Mouse (Mus musculus) retina, adult 2 months (tissue): ENCODE results near the gene Srsf2.
A peak's percentile ranks its signal among the peaks of the same experiment; 100 is the strongest.
"Not testable (repeated sequence)": the region's sequence is repeated elsewhere in the genome, so short reads cannot be mapped to it uniquely, and the experiment has no call there.

ENCODE experiments used
- DNase-seq: peaks from one replicate; pipeline ENCODE4 v3.0.0-alpha.2; 2012; ENCODE audit warnings: low read depth, low spot score

The Srsf2 gene

DNA sequence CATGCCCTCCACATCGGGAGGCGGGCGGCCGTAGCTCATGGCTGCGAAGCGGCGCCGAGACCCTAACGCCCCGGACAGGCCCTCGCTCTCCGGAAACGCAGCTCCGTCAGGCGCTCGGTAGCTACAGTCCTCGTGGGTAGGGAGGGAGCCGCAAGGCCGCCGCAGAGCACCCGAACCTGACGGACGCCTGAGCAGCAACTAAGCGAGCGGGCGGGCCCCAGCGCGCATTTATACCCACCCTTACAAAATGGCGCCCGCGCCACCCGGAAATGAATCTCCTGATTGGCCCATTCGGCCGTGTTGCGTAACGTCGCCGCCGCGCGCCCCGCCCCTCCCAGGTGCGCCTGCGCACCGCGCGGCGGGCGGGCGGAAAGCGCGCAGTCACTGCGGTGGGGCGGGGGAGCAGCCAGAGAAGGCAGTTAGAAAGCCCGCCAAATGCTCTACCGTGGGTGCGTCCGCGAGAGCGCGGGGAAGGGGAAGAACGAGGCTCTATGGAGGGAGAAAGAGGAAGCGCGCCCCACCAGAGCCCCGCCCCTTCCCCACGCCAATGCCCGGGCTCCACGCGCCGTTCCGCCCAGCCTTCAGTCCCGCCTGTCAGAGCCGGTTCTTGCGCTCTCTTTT lies at the start of gene Srsf2:
Gene Srsf2, minus strand, starts transcription at position 204 of the 621 bp plus-strand sequence.
- DNase-seq, result peak; percentile 93

DNA sequence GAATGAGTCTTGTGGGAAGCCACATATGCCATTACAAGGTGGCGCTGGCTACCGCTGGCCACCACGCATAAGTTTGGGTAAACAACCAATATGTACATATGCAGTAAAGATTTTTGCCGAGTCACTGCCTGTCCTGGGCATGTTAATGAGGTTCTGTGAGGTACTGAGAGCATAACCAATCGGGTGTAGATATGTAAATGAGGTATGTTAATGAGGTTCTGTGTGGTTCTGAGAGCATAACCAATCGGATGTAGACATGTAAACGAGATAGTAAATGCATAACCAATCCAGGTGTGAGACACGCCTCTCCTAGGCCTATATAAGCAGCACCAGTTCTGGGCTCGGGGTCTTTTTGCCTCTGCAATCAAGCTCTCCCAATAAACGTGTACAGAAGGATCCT lies 49.7 kb upstream of the Srsf2 start:
- not testable (repeated sequence) for DNase-seq

DNA sequence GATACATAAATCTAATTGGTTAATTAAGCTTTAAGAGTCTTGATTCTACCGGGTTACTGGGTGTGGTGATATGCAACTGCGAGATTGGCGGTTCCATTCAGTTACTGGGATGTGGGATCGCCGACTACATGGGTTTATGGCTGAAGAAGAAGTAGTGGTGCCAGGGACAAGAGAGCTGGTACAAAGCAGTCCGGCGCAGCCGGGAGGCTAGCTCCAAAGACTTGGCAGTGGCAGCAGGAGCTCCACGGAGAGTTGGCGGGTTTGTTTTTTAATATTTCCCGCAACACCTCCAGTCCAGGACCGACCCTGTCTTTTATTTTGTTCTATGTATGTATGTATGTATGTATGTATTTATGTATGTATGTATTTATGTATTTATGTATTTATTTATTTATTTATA lies 46.4 kb upstream of the Srsf2 start:
- no peak for DNase-seq

DNA sequence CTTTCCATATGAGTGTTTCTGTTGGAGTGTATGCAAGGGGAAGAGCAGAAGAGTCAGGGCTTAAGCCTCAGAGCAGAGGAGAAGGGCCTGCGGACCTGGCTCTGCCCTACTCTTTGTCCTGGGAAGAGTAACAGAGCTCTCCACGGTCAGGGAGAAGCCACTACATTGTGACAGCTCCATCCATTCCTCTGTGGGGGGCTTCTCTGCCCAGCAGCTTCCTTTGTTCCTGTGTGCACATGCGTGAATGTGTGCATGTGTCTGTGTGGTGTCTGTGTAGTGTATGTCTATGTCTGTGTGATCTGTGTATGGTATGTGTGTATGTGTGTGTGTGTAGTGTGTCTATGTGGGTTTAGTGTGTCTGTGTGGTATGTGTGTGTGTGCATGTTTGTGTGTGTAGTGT lies 42.5 kb upstream of the Srsf2 start:
- no peak for DNase-seq

DNA sequence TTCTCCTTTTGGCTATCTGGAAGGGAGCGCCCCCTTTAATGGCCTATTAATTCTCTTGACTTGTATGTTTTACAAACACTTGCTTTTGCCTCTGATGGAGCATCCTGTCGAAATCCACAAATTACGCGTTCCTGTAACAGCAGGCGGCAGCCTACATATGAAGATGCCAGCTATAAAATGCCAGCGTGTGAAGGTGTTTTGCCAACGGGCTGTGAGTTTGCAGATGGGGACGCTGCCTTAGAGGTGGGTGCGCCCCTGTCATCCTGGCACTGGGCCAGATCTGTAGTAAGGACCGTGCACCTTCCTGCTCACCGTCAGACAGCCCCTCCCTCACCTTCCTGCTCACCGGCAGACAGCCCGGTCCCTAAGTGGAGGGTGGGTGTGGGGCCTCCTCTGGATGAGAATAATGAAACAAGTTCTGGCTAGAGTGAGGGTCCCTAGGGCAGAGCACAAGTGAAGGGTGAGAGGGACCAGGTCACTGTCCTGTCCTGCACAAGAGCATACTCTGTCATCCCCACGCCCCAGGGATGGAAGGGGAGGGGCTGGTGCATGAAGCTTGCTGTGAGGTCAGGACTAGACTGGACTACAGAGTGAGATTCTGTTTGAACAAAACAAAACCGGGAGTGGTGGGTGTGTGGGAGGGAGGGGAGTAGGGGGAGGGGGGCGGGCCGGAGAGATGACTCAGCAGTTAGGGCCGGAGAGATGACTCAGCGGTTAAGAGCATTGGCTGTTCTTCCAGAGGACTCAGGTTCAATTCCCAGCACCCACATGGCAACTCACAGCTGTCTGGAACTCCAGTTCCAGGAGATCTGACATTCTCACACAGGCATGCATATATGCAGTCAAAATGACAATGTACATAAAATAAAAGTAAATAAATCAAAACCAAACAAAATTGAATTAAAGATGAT lies 40.9 kb upstream of the Srsf2 start:
- DNase-seq, result no peak

DNA sequence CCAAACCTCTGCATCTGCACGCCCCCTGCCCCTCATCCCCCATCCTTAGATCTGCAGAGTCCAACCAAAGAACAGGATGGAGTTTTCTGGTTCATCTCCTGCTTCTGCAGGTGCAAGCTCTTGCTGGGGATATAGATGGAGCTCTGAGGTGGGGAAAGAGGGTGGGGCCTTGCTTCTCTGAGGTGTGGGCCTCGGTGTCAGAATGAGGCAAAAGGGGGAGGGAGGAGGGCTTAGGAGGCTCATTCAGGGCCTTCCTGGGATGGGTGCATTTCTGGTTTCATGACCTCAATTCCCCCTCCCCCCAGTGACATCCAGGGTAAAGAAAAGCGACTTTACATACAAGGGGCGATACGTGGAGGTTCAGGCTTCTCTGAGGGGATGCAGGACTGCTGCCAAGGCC lies 34.2 kb upstream of the Srsf2 start:
- DNase-seq, result no peak

DNA sequence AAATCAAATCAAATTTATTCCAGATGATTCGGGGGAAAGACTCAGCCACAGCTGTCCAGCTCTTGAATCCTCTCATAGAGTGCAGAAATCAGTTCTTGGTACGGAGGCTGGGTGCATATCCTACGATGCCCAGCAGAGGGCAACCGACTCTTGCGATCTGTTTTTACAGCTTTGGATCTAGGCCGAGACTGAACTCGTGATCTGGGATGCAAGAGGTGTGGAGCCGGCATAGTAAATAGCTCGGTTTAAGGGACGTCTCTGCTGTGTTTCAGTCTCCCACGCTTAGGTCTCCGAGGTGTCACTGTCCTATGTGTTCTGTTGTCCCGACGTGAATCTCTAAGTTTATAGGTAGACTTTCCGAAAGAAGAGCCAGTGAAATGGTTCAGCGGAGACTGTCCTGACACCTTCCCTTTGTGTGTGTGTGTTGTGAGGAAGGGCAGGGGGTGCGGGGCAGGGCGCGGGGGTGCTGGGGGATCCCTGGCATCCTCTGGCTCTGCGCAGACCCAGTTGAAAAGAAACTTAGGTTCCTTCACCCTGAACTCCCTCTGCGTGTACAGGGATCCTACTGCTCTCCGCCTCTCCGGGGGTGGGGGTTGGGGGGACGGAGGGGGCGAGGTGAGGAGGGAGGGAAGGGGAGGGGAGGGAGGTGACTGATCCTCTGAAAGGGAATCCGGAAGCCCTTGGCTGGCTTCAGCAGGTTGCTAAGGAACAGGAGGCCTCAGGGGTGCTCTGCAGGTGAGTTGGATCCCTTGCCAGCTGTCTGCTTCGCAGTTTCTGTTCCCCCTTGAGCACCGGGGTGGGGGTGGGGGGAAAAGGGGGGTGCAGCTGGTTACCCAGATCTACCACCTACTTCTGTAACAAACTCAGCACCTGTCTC lies 32.6 kb upstream of the Srsf2 start:
- DNase-seq, result peak; percentile 75

DNA sequence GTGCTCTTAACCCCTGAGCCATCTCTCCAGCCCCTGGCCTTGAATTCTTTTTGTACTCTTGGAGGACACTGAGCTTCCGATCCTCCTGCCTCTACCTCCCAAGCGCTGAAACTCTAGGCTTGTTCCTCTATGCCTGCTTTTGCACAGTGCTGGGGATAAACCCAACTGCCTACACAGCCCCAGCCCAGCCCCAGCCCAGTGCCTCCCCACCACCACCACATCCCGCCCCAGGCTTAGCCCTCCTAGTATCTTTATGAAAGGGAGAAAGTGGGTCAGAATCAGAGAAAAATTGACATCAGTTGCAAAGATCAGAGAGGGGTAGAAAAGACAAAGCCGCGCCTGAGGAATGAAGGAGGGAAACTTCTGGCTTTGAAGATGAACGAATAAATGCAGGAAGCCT lies 31.2 kb upstream of the Srsf2 start:
- no peak for DNase-seq

DNA sequence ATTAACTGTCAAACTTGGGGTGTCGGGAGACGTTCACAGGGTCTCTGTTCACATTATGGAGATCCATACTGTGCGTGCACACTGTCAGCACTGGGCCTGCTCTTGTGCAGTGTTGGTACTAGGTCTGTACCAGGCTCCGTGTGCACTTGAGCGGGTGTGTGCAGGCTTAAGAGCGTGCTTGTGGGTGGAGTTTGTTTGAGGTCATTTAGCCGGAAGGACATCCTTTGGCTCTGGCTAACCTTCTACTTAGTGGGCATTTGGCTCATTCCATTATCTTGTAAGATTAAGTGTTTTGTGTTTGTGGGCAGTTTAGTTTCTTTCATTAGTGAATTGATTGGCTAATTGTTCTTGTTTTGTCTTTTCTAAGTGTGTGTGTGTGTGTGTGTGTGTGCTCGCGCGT lies 29.6 kb upstream of the Srsf2 start:
- DNase-seq, result no peak

DNA sequence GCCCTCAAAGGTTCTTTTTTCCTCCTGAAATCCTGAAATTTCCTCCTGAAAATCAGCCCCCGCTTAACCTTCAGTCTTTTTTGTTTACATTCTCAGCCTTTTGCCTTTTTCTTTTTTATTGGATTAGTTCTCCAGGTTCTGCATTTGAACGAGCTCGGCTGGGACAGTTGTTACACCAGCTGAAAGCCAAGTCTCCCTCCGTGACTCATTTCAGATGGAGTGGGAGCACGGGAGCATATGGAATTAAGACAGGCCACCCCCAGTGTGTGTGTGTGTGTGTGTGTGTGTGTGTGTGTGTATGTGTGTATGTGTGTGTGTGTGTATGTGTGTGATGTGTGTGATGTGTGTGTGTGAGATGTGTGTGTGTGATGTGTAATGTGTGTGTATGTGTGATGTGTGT lies 28.5 kb upstream of the Srsf2 start:
- no peak for DNase-seq

DNA sequence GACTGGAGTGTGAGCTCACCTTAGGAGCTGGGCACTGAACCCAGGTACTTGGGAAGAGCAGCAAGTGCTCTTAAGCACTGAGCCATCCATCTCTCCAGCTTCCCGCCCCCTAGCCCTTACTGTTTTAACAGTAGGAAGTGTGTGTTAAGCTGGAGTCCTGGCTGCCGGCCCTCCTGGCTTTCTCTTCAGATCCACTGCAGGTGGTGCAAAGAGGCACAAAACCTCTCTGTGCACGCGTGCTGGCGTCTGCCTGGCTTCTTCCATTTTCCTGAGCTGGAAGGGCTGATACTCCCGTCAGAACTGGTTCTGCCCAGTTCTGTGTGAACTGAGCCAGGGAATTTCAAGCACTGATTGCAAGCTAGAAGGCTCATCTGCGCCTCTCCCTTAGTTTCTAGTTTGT lies 27.9 kb upstream of the Srsf2 start:
- no peak for DNase-seq

DNA sequence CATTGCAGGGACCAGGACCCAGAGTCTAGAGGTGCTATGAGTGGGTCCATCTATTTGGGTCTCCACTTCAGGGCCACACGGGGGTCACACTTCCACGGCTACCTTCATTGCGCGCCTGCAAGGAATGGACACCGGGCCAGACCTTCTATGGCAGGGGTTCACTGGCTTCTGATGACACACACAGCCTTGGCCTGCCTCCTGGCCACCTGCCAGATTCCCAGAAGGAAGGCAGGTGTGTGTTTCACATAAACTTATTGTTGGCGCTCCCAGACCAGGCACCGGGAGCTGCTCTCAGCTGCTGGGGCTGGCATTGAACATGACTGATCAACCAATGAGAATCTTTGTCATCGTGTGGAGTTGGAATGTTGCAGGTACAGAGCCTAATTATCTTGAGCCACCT lies 25.6 kb upstream of the Srsf2 start:
- no peak for DNase-seq

DNA sequence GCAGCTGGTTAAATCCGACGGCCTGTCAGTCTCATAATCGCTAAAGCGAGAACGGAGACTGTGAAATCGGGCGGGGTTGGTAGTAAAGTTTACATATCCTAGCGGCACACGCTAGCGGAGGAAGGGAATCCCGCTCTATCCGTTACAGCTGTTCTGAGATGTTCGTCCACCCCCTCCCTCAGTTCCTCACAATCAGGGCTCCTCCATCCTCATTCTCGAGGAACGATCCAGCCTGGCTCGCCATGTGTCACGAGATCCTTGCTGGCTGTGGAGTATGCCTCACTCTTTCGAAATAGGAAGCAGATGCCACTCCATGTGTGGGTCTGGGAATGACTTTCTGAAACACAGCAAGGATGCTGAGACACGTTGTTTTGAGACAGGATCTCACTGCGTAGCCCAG lies 21.1 kb upstream of the Srsf2 start:
- DNase-seq, result no peak

DNA sequence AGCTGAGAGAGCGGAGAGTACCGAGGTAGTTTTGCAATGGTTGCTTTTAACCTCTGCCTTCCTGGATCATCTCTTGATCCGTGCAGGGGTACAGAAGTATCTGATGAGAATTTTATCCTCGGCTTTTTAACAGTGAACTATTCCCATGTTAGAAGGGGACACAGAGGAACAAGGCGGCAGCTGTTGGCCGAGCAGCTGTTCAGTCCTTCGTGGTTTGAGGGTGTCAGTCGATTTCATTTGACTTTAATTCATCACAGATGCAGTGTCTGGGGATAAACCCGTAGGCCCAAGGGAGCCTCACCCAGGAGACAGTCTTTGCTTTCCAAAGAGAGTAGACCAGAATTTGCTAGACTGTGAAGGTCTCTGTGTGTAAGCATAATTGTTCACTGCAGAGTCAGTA lies 18.6 kb upstream of the Srsf2 start:
- DNase-seq, result no peak

DNA sequence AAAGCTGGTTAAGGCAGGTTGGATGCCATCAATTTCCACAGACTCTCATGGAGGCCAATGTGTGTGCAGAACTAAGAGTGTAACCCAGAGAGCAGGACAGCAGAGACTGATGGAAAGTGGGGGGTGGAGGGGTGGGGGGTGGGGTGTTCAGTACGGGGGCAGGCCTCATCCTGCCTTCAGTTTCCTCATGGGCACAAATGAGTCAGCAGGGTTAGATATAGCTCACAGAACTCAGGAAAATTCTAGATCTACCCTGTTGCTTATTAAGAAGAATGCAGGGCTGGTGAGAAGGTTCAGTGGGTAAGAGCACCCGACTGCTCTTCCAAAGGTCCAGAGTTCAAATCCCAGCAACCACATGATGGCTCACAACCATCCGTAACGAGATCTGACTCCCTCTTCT lies 16.7 kb upstream of the Srsf2 start:
- no peak for DNase-seq

DNA sequence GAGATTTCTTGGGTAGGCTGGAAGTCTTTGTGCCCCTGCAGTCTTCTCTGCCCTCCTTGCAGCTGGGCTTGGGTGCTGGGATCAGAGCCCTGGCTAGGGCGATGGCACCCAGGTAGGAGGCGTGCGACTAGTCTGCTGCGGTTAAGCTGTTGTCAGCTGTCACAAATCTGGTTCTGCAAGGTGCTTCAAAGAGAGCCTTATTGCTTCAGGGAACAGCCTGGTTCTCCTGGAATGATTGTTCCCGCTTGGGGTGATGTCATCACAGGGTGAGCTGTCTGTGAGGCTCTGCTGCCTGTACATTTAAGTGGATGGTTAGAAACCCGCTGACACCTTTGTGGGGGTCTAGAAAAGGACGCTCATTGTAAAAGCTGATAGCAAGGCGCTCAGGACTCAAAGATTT lies 16.3 kb upstream of the Srsf2 start:
- DNase-seq, result no peak

DNA sequence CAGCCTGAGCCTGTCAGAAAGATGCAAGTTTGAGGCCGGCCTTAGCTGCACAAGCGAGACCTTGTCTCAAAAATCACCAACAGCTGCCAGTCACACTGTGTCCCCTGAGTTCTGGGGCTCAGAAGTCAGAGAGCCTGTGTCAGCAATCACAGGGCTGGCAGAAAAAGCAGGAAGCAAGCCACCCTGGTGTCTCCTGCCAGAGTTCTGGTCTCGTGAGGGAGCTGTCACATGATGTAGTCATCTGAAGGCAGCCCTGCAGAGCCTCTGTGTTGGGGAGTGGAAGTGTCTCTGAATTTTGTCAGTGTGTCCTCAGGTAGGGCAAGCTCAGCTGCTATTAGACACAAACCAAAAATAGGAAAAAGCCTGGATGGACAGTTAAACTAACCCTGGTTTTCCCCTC lies 15.2 kb upstream of the Srsf2 start:
- DNase-seq, result no peak

DNA sequence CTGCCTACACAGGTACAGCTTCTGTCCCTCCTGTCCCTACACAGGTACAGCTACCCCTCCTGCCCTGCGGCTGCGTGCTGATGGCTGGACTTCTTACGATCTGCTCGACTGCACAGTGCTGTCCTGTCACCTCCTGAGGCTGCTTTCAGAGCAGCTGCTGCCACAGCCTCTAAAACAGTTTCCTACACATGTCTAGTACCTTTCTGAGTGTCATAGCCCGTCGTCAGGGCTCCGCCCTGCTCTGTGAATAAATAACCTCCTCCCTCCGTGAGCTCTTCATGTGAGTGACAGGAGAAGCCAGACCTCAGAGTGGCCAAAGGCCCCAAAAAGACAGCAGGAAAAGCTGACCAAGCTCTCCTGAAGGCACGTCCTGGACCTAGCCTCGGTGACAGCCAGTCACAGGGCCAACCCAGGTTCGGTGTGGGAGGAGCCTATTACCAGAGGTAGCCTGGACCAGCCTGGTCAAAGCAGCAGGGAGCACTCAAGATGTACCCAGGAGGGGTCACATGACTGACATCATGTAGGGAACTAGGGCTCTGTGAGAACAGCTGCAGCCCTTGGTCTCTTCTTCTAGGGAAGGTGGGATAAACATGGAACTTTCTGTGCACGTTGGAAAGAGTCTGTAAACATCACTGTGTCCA lies 13.2 kb upstream of the Srsf2 start:
- DNase-seq, result no peak

DNA sequence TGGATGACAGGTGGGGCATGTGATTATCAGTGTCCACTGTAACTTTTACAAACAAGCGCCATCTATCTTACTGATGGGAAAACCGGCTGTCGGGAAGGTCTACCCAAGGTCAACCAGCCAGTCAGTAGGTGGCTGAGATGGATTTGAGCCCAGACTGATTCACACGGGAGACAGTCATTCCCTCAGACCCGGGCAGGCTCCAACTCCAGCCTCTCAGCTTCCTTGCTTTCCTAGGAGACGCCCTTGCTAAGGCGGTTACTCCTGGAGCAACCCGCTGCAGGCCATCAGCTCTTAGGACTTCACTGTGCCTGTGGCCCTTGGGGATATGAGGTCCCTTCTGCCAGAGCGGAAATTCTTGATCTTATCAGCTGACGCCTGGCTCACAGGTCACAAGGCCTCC lies 11.6 kb upstream of the Srsf2 start:
- no peak for DNase-seq

DNA sequence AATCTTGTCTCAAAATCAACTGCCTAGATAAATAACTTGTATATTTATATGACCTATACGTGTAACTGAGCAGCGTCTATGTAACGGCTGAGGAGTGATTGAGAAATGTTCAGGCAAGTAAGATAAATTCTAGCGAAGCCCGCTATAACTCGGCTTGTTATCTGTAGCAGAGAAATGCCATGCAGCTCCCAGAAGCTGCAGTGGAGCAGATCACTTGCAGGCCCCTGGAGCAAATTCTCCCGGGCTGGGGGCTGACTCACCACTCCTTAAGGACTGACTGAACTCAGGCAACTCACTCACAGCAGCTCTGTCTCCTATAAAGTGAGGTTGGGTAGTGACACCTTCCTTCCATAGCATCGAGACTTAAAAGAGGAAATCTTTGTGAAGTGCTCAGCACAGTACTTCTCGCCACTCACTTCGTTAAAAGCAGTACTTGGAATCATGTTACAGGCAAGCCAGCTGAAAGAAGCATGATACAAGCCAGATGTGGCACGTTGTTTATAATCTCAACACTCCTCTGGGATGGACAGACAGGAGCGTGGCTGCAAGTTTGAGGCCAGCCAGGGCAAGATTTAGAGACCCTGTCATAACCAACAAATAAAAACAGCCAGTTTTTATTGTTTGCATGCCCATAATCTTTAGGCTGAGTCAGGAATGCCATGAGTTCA lies 4.4 kb upstream of the Srsf2 start:
- DNase-seq, result no peak

DNA sequence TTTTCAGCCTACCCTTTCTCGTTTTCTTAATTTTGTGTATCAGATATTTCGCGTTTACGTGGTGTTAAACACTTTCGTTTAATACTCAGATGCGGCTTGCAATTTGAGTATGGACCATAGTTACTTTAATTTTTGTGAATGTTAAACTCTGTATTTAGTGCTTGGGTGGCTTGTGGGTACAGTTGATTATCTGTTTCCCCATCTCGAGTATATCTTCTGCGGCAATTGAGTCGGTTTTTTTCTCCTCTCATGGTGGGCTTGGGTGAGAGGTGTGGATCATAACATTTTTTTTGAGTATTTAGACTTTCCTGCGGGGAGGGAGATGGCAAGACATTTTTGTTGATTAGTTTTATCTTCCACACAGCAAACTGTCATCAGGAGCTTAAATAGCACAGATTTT lies 1.4 kb upstream of the Srsf2 start:
- DNase-seq, result no peak
